Mouse (Mus musculus) neural tube, embryonic 15.5 days (tissue): ENCODE measurements at regions not wholly inside any gene's neighbourhood (a gene's known extent, or its start where the extent isn't known, plus 50 kb on each side); places are given as distances from the start of the nearest gene placed in this dataset.
"Not testable (repeated sequence)": the region's sequence is repeated elsewhere in the genome, so short reads cannot be mapped to it uniquely, and the experiment has no call there.

Experiments used
- ATAC-seq: fragments of 200-750 bp; cut with Nextera tagmentation; 2 replicates; pipeline ENCODE4 v1.8.0; 2017; ENCODE audit warnings: mild to moderate bottlenecking, moderate TSS enrichment, moderate library complexity; ENCODE audit not compliant: low FRiP score
- H3K27ac ChIP-seq: fragments of 300-500 bp; sonication (generic); replicated peaks from 2 replicates; pipeline ENCODE4 v1.5.1; 2015; ENCODE audit warnings: mild to moderate bottlenecking, inconsistent platforms
- H3K27me3 ChIP-seq: fragments of 300-500 bp; sonication (generic); replicated peaks from 2 replicates; pipeline ENCODE4 v1.6.1; 2015; ENCODE audit warnings: inconsistent platforms
- H3K36me3 ChIP-seq: fragments of 300-500 bp; sonication (generic); 2 replicates; pipeline ENCODE4 v1.6.1; 2015; ENCODE audit warnings: inconsistent platforms
- H3K4me1 ChIP-seq: fragments of 300-500 bp; sonication (generic); 2 replicates; pipeline ENCODE4 v1.6.1; 2015; ENCODE audit warnings: inconsistent platforms
- H3K4me2 ChIP-seq: fragments of 300-500 bp; sonication (generic); 2 replicates; pipeline ENCODE4 v1.6.1; 2015; ENCODE audit warnings: inconsistent platforms, mild to moderate bottlenecking, moderate library complexity
- H3K4me3 ChIP-seq: fragments of 300-500 bp; sonication (generic); replicated peaks from 2 replicates; pipeline ENCODE4 v1.5.1; 2015; ENCODE audit warnings: mild to moderate bottlenecking, inconsistent platforms
- H3K9ac ChIP-seq: fragments of 300-500 bp; sonication (generic); replicated peaks from 2 replicates; pipeline ENCODE4 v1.6.1; 2015; ENCODE audit warnings: mild to moderate bottlenecking, inconsistent platforms
- H3K9me3 ChIP-seq: fragments of 300-500 bp; sonication (generic); replicated peaks from 2 replicates; pipeline ENCODE4 v1.6.1; 2016; ENCODE audit warnings: inconsistent platforms
- WGBS: fragments of 180-500 bp; shearing (Covaris S2); methylation state at CpG from one replicate; pipeline ENCODE4 v1.1.7; 2015; ENCODE audit warnings: mixed read lengths; 5-methylcytosine and 5-hydroxymethylcytosine counted together

DNA sequence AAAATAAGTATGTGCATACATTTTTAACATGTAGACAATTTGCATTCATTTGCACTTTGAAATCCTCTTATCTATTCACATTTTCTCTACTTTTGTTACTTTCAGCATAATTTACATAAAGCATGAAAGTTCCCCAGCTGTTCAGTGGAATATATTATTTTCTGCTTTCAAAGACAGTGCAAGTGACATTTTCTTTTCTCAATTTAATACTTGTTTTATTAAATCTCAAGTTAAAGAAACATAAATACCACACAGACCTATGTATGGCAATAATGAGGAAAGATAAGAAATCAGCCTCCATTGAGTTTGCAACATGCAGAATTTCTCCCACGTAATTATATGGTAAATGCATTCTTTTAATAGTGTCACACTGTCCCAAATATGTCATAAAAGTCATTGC is 1168.1 kb upstream of the Gje1 start:
- Histone ChIP-seq H3K4me1 (no peaks in the 10 kb centered on the region), H3K4me3 (no peak overlapping the region), H3K9ac (no peak overlapping the region), H3K27me3 (no peaks in the 10 kb centered on the region), H3K4me2 (no peak overlapping the region), H3K36me3 (no peaks in the 10 kb centered on the region), H3K27ac (no peak overlapping the region), H3K9me3 (no peaks in the 10 kb centered on the region)
- WGBS, result 46% methylated on average over 1 of the region's 1 CpGs
- ATAC-seq, result no peak

DNA sequence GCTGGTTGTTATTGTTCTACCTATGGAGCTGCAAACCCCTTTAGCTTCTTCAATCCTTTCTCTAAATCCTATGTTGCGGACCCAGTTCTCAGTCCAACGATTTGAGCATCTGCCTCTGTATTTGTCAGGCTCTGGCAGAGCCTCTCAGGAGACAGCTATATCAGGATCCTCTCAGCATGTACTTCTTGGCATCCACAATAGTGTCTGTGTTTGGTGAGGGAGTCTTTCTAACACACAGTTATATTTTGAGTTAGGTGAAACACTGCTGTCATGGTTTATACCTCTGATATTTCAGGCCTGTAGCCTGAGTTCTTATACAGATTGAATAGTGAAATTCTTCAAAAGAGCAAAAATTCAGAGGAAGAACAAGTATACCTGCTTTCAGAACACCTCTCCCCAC is 1150.0 kb upstream of the Gje1 start:
- H3K4me3 ChIP-seq, result no peak overlapping the region
- H3K9me3 ChIP-seq, result no peaks in the 10 kb centered on the region
- no peaks in the 10 kb centered on the region for H3K27me3 ChIP-seq
- no peak overlapping the region for H3K9ac ChIP-seq
- 70% methylated on average over 2 of the region's 2 CpGs for WGBS
- no peaks in the 10 kb centered on the region for H3K36me3 ChIP-seq
- no peaks in the 10 kb centered on the region for H3K4me1 ChIP-seq
- no peak overlapping the region for H3K27ac ChIP-seq
- no peak overlapping the region for H3K4me2 ChIP-seq
- ATAC-seq, result no peak

DNA sequence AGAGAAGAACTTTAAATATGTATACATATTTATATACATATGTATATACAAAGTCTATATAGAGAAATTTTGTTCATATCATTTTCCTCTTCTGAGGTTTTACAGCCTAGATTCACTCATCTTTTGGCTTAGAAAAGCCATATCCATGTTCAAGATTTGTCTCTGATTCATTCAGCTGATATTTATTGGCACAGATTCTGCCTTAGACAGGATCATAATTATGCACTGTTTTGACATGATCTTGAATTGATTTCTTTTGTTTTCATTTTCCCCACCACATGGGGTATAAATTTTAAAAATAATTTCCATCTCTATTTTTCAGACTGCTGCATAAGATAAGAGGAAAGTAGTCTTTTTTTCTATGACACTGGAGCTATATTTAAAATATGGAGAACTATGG is 1148.9 kb upstream of the Gje1 start:
- Histone ChIP-seq H3K9me3 (no peaks in the 10 kb centered on the region), H3K4me1 (no peaks in the 10 kb centered on the region), H3K9ac (no peak overlapping the region), H3K4me2 (no peak overlapping the region), H3K27me3 (no peaks in the 10 kb centered on the region), H3K36me3 (no peaks in the 10 kb centered on the region), H3K27ac (no peak overlapping the region), H3K4me3 (no peak overlapping the region)
- no peak for ATAC-seq

DNA sequence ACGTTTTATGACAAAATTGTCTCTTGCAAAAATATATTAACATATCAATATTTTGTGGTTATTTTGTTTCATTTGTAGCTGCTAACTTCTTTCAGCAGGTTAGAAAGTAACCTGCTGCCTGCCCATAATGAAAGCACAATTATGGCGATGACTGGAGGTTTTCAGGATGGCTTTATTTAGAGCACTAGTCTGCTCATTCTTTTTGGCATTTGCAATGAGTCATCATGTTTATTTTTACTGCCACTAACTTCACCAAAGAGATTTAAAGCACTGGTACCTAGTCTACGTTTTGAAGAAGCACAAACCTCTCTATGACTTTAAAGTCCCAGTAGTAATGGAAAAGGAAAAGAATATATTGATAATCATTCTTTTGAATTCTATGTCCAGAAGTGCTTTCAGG is 1123.4 kb upstream of the Gje1 start:
- Histone ChIP-seq H3K9me3 (no peaks in the 10 kb centered on the region), H3K27me3 (no peaks in the 10 kb centered on the region), H3K4me2 (no peak overlapping the region), H3K27ac (no peak overlapping the region), H3K4me1 (no peaks in the 10 kb centered on the region), H3K9ac (no peak overlapping the region), H3K4me3 (no peak overlapping the region), H3K36me3 (no peaks in the 10 kb centered on the region)
- no peak for ATAC-seq
- WGBS, result 76% methylated on average over 3 of the region's 3 CpGs

DNA sequence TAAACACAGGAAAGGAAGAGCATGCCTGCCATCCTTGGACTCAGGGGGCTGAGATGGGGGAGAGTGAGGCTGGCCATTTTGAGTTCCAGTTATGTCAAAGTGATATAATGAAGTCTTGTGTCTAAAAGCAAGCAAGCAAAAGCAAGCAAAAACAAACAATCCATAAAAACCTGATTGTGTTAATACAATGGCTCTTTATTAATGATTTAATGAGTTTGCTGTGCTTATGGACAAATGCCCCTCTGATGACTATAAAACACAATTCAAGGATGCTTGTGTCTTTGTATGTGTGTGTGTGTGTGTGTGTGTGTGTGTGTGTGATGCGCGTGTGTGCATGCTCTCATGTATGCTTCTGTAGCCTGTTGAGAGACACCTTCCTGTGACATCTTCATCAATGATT is 1114.3 kb upstream of the Gje1 start:
- Histone ChIP-seq H3K27ac (no peak overlapping the region), H3K4me1 (no peaks in the 10 kb centered on the region), H3K36me3 (no peaks in the 10 kb centered on the region), H3K4me2 (no peak overlapping the region), H3K4me3 (no peak overlapping the region), H3K27me3 (no peaks in the 10 kb centered on the region), H3K9me3 (no peaks in the 10 kb centered on the region), H3K9ac (no peak overlapping the region)
- no peak for ATAC-seq
- WGBS, result 96% methylated on average over 2 of the region's 2 CpGs

DNA sequence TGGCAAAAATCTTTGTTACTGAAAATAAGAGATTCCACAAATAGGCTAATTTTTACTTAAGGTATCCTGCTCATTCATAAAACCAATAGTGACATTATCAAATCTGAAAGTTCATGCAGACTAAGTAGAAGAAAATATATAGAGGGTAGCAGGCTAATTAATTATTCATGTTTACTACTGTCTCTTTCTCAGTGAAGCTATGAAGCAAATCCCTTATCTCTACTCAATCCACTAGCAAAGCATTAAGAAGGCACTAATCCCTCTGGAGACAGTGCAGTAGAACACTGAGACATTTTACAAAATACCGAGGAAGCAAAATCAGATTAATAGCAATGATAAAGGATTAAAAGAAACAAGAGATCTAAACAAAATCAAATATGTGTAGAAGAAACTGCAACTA is 1107.4 kb upstream of the Gje1 start:
- no peak for ATAC-seq
- H3K27me3 ChIP-seq, result no peaks in the 10 kb centered on the region
- H3K4me2 ChIP-seq, result no peak overlapping the region
- no peaks in the 10 kb centered on the region for H3K9me3 ChIP-seq
- no peak overlapping the region for H3K9ac ChIP-seq
- no peak overlapping the region for H3K27ac ChIP-seq
- no peaks in the 10 kb centered on the region for H3K36me3 ChIP-seq
- H3K4me1 ChIP-seq, result no peaks in the 10 kb centered on the region
- no peak overlapping the region for H3K4me3 ChIP-seq
- WGBS, result 58% methylated on average over 1 of the region's 1 CpGs

DNA sequence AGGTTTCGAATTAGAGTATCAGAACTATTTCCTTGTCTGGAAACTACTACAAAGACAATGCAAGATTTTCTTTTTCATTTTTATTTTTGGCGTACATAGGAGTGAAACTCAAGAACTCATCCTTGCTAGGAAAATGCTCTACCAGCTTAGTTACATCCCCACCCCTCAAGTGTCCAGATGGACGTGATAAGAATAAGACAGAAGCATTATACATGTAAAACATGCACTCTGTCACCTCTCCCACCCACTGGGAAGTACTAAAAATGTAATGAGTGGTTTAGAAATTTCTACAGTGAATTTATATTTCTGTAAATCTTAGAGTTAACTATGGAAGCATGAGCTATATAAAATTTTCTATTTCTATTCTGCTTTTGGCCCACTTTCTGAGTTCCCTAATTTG is 1089.3 kb upstream of the Gje1 start:
- Histone ChIP-seq H3K9me3 (no peaks in the 10 kb centered on the region), H3K36me3 (no peaks in the 10 kb centered on the region), H3K9ac (no peak overlapping the region), H3K4me3 (no peak overlapping the region), H3K27me3 (no peaks in the 10 kb centered on the region), H3K27ac (no peak overlapping the region), H3K4me2 (no peak overlapping the region), H3K4me1 (no peaks in the 10 kb centered on the region)
- ATAC-seq, result no peak
- WGBS, result 86% methylated on average over 3 of the region's 3 CpGs

DNA sequence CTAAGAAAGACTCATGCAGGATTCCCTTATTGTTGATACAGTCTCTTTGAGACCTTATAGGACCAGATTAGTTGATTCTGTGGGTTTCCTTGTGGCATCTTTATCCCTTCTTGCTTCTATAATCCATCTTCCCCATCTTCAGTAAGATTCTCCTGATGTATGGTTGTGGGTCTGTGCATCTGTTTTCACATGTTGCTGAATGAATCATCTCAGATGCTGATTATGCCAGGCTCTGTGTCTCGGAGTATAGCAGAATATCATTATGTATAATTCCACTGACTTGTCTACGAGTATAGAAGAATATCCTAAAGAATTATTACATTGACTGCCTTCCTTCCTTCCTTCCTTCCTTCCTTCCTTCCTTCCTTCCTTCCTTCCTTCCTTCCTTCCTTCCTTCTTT is 1087.8 kb upstream of the Gje1 start:
- Histone ChIP-seq H3K36me3 (no peaks in the 10 kb centered on the region), H3K27me3 (no peaks in the 10 kb centered on the region), H3K27ac (no peak overlapping the region), H3K4me2 (no peak overlapping the region), H3K4me3 (no peak overlapping the region), H3K9ac (no peak overlapping the region), H3K4me1 (no peaks in the 10 kb centered on the region), H3K9me3 (no peaks in the 10 kb centered on the region)
- ATAC-seq, result no peak
- WGBS, result 95% methylated on average over 2 of the region's 2 CpGs

DNA sequence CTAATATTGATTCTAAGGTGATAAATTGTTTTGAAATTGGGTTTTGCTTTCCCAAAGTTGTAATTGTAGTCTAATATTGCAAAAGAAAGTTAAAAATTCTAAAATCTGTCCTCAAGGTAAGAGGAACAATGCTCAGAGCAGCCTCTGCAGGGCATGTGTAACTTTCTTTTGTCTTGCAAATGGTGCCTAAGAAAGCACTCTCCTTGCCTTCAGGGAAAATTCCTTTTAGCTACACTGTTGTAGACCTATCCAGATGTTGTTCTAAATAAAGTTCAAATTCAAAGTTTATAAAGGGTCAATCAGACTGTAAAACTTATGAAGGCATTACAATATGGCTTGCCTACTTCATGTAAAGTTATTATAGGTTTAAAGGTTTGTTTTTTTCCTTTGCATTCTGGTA is 1075.2 kb upstream of the Gje1 start:
- not testable (repeated sequence) for H3K27ac ChIP-seq, H3K4me3 ChIP-seq, H3K4me1 ChIP-seq, H3K9me3 ChIP-seq, H3K27me3 ChIP-seq, H3K36me3 ChIP-seq, H3K4me2 ChIP-seq, ATAC-seq, H3K9ac ChIP-seq

DNA sequence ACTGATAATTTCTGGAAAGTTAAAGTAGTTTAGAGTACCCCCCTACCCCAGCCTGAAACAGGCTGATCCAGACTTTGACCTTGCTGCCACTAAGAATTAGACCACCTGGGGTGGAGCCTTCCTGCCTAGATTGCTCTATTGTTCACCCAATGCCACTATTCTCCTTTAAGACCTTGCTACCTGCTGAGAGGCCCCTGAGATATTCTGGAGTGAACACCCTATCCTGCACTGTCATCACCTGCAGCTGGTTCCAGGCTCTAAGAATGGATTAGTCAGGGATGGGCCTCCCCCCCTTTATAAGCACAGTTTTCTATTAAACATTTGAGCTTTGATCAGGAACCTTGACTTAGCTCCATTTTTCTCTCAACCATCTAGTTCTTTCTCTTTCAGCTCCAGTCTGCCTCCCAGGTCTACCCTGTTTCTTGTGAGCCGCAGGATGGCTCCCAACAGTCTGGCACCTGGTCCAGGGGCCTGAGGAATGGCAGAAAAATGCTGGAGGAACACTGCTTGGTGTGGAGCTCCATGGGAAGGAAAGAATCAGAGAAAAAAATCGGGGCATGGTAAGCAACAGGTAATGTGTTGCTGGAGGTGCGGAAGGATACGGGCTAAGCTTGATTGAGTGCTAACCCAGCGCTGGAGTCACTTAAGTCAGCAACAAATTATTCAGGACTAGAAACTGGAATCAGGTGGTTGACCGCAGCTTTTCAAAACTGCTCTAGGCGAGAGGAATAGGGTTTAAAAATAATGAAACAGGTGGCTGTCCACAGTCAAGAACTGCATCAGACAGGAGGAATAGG is 1073.7 kb upstream of the Gje1 start:
- Histone ChIP-seq H3K9ac (no peak overlapping the region), H3K36me3 (no peaks in the 10 kb centered on the region), H3K4me2 (no peak overlapping the region), H3K27ac (no peak overlapping the region), H3K4me1 (no peaks in the 10 kb centered on the region), H3K4me3 (no peak overlapping the region), H3K9me3 (no peaks in the 10 kb centered on the region), H3K27me3 (no peaks in the 10 kb centered on the region)
- no peak for ATAC-seq
- WGBS, result 56% methylated on average over 7 of the region's 7 CpGs

DNA sequence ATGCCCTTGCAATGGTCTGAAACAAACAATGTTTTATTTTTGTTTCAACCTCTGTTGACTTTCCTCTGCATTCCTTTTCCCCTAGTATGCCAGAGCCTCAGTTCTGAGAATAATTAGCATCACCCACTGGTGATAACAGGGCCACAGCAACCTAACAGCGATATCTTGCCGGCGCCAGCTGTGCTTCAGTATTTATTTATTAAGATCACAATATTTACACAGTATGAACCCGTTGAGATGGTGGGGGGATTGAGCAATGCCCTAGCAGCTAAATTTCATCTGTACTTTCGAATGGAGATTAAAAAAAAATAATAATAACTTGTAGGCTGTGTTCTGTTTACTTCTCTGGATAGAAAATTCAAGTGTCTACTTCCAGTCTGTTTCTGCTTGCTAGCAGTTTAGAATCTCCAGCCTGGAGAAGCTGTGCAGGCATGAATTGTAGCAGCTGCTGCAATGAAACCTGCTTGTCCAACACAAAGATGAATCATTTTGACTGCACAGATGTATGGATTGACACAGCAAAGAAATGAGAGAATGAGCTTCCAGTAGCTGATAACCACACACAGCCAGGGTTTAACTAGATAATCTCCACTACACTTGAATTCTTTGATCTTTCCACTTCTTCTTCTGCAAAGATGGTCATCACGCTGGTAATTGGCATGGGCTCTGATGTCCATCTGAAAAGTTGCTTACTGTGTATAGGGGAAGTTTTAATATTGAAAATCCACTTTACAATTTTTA is 1042.1 kb upstream of the Gje1 start:
- Histone ChIP-seq H3K4me3 (no peak overlapping the region), H3K9me3 (no peaks in the 10 kb centered on the region), H3K27me3 (no peaks in the 10 kb centered on the region), H3K27ac (peak overlapping the region; percentile 48; the same call in 1 of the 2 replicates), H3K36me3 (no peaks in the 10 kb centered on the region), H3K4me1 (0 out of 2 replicates have a peak, but pooled peaks cover 4% of the 10 kb centered on the region), H3K4me2 (no peak overlapping the region; the same call in 1 of the 2 replicates), H3K9ac (no peak overlapping the region)
- 48% methylated on average over 6 of the region's 6 CpGs for WGBS
- ATAC-seq, result peak; percentile 72; the same call in 1 of the 2 replicates

DNA sequence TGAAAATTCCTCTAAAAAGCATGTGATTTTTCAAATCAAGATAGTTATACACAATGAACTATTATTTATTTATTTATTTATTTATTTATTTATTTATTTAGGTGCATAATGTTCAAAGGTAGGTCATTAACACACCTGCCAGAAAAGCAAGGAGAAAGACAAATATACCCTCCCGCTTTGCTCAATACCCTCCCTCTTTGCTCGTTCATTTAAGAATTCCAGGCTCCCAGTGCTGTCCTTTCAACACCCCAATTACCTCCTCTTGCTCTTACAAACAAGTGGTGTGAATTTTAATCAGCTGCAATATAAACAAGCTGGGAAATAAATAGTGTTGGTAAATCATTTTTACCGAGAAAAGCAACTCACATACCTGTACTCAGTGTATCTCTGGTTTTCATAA is 1041.6 kb upstream of the Gje1 start:
- H3K9me3 ChIP-seq, result no peaks in the 10 kb centered on the region
- H3K4me1 ChIP-seq, result 0 out of 2 replicates have a peak, but pooled peaks cover 4% of the 10 kb centered on the region
- no peaks in the 10 kb centered on the region for H3K36me3 ChIP-seq
- no peak overlapping the region; the same call in 1 of the 2 replicates for H3K4me2 ChIP-seq
- H3K9ac ChIP-seq, result no peak overlapping the region
- no peak; the same call in 1 of the 2 replicates for ATAC-seq
- peak overlapping the region; percentile 48; the same call in 1 of the 2 replicates for H3K27ac ChIP-seq
- WGBS, result 42% methylated on average over 3 of the region's 3 CpGs
- no peak overlapping the region for H3K4me3 ChIP-seq
- H3K27me3 ChIP-seq, result no peaks in the 10 kb centered on the region
